Mouse (Mus musculus) lung, embryonic 14.5 days (tissue): ENCODE measurements around the gene Mocs2. TPM values are rescaled to one million over a fixed set of nuclear protein-coding genes. Genes with fewer than 3 reads are reported as not detected.
A peak's percentile ranks its signal among the peaks of the same experiment; 100 is the strongest.

ENCODE experiments used
- ATAC-seq: fragments of 200-750 bp; cut with Nextera tagmentation; 2 replicates; pipeline ENCODE4 v1.8.0; 2017; ENCODE audit warnings: mild to moderate bottlenecking, moderate TSS enrichment, moderate library complexity; ENCODE audit not compliant: insufficient read depth
- DNase-seq: peaks from one replicate; pipeline ENCODE4 v3.0.0-alpha.2; 2015
- H3K27ac ChIP-seq: fragments of 300-500 bp; sonication (generic); 2 replicates; pipeline ENCODE4 v1.5.1; 2014; ENCODE audit warnings: low read depth, mild to moderate bottlenecking, moderate library complexity
- H3K27me3 ChIP-seq: fragments of 300-500 bp; sonication (generic); 2 replicates; pipeline ENCODE4 v1.6.1; 2014; ENCODE audit warnings: low read length, control low read depth; ENCODE audit not compliant: insufficient read depth
- H3K36me3 ChIP-seq: fragments of 300-500 bp; sonication (generic); 2 replicates; pipeline ENCODE4 v1.6.1; 2014; ENCODE audit warnings: control low read depth; ENCODE audit not compliant: insufficient read depth
- H3K4me1 ChIP-seq: fragments of 300-500 bp; sonication (generic); 2 replicates; pipeline ENCODE4 v1.6.1; 2014; ENCODE audit warnings: antibody characterized with exemption, control low read depth; ENCODE audit not compliant: insufficient read depth
- H3K4me2 ChIP-seq: fragments of 300-500 bp; sonication (generic); 2 replicates; pipeline ENCODE4 v1.6.1; 2014; ENCODE audit warnings: mild to moderate bottlenecking
- H3K4me3 ChIP-seq: fragments of 300-500 bp; sonication (generic); 2 replicates; pipeline ENCODE4 v1.5.1; 2014; ENCODE audit warnings: low read depth, low read length
- H3K9ac ChIP-seq: fragments of 300-500 bp; sonication (generic); 2 replicates; pipeline ENCODE4 v1.6.1; 2014
- H3K9me3 ChIP-seq: fragments of 300-500 bp; sonication (generic); 2 replicates; pipeline ENCODE4 v1.6.1; 2016; ENCODE audit warnings: low read depth, low read length, control low read depth
- CTCF ChIP-seq: IDR thresholded peaks from 2 replicates; pipeline ENCODE4 v1.5.1; 2016; ENCODE audit warnings: antibody characterized with exemption, low read depth
- WGBS: fragments of 180-500 bp; shearing (Covaris S2); extraction: QIAGEN DNeasy Blood & Tissue Kit; methylation state at CpG from one replicate; pipeline ENCODE4 v1.1.7; 2014; 5-methylcytosine and 5-hydroxymethylcytosine counted together
- polyA plus RNA-seq: library from polyadenylated mRNA; unstranded; fragments of >200 nt; fragmentation: Nextera tagmentation; extraction: Ambion mirVana; gene quantifications from 2 replicates; pipeline ENCODE4 v1.2.1, GENCODE M21; 2014

Mocs2 gene
- polyA plus RNA-seq, 1 experiment from 2014 or later = 81.4 TPM

DNA sequence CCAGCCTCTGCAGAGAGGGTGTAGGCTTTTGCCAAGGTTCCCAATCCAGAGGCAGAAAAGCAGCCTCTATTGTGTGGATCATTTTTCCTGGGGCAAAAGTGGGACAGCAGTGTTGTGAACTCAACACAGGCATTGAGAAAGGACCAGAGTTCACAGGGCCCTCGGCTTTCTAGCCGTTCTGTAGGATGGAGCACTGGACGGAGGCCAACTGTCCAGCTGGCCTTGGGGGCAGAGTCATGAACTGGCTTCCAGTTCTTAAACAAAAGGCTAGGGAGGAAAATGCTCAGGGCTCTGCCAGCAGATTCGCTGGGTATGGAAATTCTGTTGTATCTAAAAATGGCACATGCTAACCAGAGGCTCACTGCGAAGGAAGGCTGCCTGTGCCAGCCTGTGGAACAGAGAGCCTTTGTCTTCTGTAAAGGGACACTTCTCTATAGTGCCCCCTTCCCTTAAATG lies 20.5 kb downstream of the Mocs2 start:
- no peak overlapping the region for H3K4me3 ChIP-seq
- DNase-seq (peak; percentile 85), ATAC-seq (peak; percentile 57)
- peaks cover 16% of the 10 kb centered on the region; the same call in 1 of the 2 replicates for H3K36me3 ChIP-seq
- no peaks in the 10 kb centered on the region for H3K27me3 ChIP-seq
- peaks cover 14% of the 10 kb centered on the region for H3K4me1 ChIP-seq
- no peak for TF ChIP-seq CTCF
- H3K9me3 ChIP-seq = no peaks in the 10 kb centered on the region
- no peak overlapping the region for H3K4me2 ChIP-seq
- no peak overlapping the region for H3K9ac ChIP-seq
- 37% methylated on average over 5 of the region's 5 CpGs for WGBS
- peak overlapping the region; percentile 75 for H3K27ac ChIP-seq

DNA sequence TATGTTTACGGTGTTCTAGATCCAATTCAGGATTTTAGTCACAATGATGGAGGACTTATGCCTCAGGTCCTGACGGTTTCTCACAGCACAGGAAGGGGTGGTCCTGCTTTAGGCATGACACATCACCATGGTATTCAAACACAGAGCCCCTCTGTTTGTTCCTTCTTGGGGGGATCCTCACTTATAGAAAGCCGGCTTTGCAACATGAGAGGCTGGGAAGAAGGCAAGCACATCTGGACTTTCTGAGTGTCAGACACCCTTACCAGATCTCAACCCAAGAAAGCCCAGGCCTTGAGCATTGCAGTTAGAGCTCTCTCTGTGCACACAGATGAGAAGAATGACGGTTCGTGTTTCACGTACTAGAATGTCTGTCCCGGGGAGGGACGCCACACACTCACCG lies 21.1 kb downstream of the Mocs2 start:
- peak overlapping the region; percentile 75 for H3K27ac ChIP-seq
- TF ChIP-seq CTCF = no peak
- DNase-seq (peak; percentile 43), ATAC-seq (peak; percentile 48; the same call in 1 of the 2 replicates)
- H3K4me2 ChIP-seq = no peak overlapping the region
- 62% methylated on average over 9 of the region's 9 CpGs for WGBS
- H3K4me1 ChIP-seq = peaks cover 14% of the 10 kb centered on the region
- no peaks in the 10 kb centered on the region for H3K9me3 ChIP-seq
- H3K9ac ChIP-seq = no peak overlapping the region
- H3K27me3 ChIP-seq = no peaks in the 10 kb centered on the region
- no peak overlapping the region for H3K4me3 ChIP-seq
- peaks cover 16% of the 10 kb centered on the region; the same call in 1 of the 2 replicates for H3K36me3 ChIP-seq

DNA sequence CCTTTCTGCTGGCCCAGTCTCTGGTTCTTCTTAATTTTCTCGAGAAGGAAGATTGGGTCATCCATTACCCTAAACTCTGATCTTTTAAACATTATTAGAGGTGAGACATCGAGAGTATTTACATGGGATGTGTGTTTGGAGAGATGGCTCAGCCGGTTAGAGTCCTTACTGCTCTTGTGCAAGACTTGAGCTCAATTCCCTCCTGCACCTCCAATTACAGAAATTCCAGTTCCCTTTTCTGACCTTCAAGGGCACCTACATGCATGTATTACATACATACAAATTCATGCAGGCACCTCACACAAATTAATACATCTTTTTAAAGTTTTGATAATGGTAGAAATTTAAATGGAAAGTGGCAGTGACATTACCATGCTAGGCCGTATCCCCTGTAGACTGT lies 22.5 kb downstream of the Mocs2 start:
- Histone ChIP-seq H3K9ac (no peak overlapping the region), H3K4me3 (no peak overlapping the region), H3K4me2 (no peak overlapping the region), H3K27ac (no peak overlapping the region), H3K9me3 (no peaks in the 10 kb centered on the region), H3K36me3 (peaks cover 16% of the 10 kb centered on the region; the same call in 1 of the 2 replicates), H3K27me3 (no peaks in the 10 kb centered on the region), H3K4me1 (peaks cover 11% of the 10 kb centered on the region)
- no peak for ATAC-seq
- no peak for TF ChIP-seq CTCF
- DNase-seq = no peak
- WGBS = 65% methylated on average over 4 of the region's 4 CpGs

DNA sequence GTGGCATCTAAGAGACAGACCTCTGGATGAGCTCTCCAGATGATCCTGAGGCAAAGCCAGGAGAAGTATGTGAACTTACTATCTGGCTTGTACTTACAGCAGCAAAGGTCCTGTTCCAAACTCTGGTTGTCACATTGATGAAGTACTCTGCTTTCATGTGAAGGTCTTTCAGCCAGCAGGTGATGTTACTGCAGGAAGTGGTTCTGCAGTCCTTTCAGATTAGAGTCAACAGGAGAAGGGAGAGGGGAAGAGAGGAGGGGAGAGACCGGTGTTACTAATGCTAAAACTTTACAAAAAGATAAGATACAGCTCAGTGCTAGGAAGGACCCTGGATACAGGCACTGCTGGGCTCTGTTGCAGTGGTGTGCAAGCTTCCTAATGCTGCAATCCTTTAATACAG lies 25.3 kb downstream of the Mocs2 start:
- Histone ChIP-seq H3K9ac (no peak overlapping the region), H3K4me2 (no peak overlapping the region), H3K27me3 (no peaks in the 10 kb centered on the region), H3K27ac (no peak overlapping the region), H3K4me1 (peaks cover 6% of the 10 kb centered on the region), H3K9me3 (no peaks in the 10 kb centered on the region), H3K36me3 (0 out of 2 replicates have a peak, but pooled peaks cover 2% of the 10 kb centered on the region), H3K4me3 (no peak overlapping the region)
- no peak for TF ChIP-seq CTCF
- ATAC-seq (no peak), DNase-seq (no peak)
- 24% methylated on average over 1 of the region's 1 CpGs for WGBS

DNA sequence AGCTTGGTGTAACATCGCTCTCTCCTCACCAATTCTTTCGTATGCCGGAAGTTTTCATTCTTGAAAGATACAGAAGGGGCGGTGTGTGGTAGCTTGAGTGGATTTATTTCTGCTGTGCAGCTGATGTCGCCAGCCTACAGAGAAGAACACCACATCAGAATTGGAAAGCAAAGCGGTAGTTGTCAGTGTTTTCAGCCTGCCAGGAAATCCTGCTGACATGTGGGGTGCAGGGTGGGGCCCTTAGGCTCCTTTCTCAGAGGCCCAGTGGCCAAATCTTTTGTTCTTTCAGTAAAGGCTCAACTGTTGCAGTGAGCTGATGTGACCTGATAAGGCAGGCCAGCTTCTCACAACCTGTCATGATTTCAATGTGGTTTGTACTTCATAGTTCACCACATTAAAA lies 27.8 kb downstream of the Mocs2 start:
- Histone ChIP-seq H3K36me3 (0 out of 2 replicates have a peak, but pooled peaks cover 2% of the 10 kb centered on the region), H3K27ac (no peak overlapping the region), H3K4me1 (no peaks in the 10 kb centered on the region; the same call in 1 of the 2 replicates), H3K9me3 (no peaks in the 10 kb centered on the region), H3K4me2 (no peak overlapping the region), H3K27me3 (no peaks in the 10 kb centered on the region), H3K4me3 (no peak overlapping the region), H3K9ac (no peak overlapping the region)
- ATAC-seq (no peak), DNase-seq (no peak)
- 84% methylated on average over 6 of the region's 6 CpGs for WGBS
- no peak for TF ChIP-seq CTCF

DNA sequence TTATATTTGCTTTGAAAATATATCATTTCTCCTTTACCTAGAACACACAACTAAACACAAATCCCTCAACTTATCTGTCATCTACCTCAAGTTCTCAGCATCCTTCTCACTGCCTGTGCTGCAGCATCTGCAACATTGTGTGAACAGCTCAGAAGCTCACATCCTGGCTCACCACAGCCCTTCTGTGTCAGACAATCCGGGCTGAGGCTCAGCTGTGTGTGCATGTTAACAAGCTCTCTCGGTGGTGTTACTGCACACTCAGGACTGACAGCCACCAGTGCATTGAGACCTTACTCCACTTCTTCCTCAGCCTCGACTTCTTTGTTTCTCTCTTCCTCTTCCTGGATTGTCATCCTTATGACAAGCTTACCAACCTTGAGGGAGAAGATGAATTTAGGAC lies 30.9 kb downstream of the Mocs2 start:
- no peaks in the 10 kb centered on the region for H3K9me3 ChIP-seq
- H3K27ac ChIP-seq = no peak overlapping the region
- no peak overlapping the region for H3K4me2 ChIP-seq
- no peak overlapping the region for H3K9ac ChIP-seq
- no peaks in the 10 kb centered on the region for H3K4me1 ChIP-seq
- H3K4me3 ChIP-seq = no peak overlapping the region
- H3K36me3 ChIP-seq = 0 out of 2 replicates have a peak, but pooled peaks cover 2% of the 10 kb centered on the region
- H3K27me3 ChIP-seq = no peaks in the 10 kb centered on the region
- DNase-seq (no peak), ATAC-seq (no peak)
- 61% methylated on average over 3 of the region's 3 CpGs for WGBS
- no peak for TF ChIP-seq CTCF

DNA sequence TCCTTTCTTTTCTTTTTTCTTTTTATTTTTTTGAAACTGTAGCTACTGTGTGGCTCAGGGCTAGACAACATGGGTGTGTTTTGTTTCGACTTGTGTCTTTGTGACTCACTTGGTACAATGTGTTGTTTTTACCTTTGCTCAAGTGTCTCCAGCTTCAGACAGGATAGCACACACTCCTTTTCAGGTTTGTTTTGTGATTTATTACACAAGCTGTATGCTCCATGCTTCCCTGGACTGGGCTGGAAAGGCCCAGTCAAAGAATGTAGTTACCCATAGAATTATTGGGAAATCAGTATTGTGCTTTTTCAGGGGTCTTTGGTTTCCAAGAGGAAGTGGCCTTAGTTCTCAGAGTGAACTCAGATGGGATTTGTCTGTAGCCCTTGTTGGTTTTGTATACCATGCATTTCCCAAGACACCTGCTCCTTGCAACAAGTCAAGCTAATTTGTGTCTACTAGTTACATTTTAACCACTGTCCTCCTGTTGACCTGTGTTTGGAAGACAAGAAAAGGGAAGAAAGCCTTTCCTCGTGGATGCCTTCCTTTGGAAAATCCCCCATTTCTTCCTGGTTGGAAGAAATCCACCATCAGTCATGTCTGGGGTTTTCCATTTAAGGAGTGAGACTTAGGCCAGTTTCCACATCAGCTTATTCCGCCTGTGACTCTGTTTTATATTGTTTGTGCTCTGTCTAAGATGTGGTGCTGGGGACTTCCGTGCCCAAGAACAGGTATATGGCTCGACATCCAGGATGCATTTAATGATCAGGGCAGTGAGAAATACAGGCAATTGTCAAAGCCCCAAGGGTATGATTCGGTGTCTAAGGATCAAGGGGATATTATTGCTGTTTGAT lies 34.5 kb downstream of the Mocs2 start:
- no peak for DNase-seq
- no peak for TF ChIP-seq CTCF
- ATAC-seq = no peak
- WGBS = 73% methylated on average over 6 of the region's 6 CpGs
- Histone ChIP-seq H3K27ac (no peak overlapping the region), H3K4me2 (no peak overlapping the region), H3K9me3 (no peaks in the 10 kb centered on the region), H3K9ac (no peak overlapping the region), H3K36me3 (0 out of 2 replicates have a peak, but pooled peaks cover 2% of the 10 kb centered on the region), H3K27me3 (no peaks in the 10 kb centered on the region), H3K4me1 (no peaks in the 10 kb centered on the region; the same call in 1 of the 2 replicates), H3K4me3 (no peak overlapping the region)
